Mouse (Mus musculus) adrenal gland, postnatal 14 days (tissue): ENCODE results near the gene Slc35b4. TPM values are rescaled to one million over a fixed set of nuclear protein-coding genes. Genes with fewer than 3 reads are reported as not detected.

Source experiments
- DNase-seq: peaks from one replicate; pipeline ENCODE4 v3.0.0; 2021; ENCODE audit warnings: mixed read lengths
- total RNA-seq: library from RNA; stranded (reverse); gene quantifications from 2 replicates; pipeline ENCODE4 v1.2.3, GENCODE M21; 2021

Slc35b4 gene
- total RNA-seq, 1 experiment from 2014 or later: 24.1 TPM

GRCm38 (mm10) chr6:34171748-34172457 is 5.0 kb downstream of the Slc35b4 start:
- no peak for DNase-seq

GRCm38 (mm10) chr6:34170844-34171494 is 5.9 kb downstream of the Slc35b4 start:
- no peak for DNase-seq

DNA sequence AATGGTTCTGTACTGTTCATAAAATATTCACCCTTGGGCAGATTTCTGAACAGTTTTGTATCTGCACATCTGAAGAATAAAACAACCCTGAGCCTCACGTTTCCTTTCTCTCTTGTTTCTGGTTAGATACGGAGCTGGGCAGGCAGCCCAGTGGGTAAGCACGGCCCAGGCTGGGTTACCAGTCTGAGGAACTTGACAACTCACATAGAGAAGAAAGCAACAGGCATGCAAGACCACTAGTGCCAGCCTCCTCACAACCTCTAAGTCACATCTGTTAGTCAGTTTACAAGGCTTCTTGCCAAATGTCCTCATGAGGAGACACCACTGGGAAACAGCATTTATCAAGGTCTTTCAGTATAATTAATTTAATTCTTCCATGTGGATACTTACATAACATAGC is 8.1 kb downstream of the Slc35b4 start:
- DNase-seq: no peak

DNA sequence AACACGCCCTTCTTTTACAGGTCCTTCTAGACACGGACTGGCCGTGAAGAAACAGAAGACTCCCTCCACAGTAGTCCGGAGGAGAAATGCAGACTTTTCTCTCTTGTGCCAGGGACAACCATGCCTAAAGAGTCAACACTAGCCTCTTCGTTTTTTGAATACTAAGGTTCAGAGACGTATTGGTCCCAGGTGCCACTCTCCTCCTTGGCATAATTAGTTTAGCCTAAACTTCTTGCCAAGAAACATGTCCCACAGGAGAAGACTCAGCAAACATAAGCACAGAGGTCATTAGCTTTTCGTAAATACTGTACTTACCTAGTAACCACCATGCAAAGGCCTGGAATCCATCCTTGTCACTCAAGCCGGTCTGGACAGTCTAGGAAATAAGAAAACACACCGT is 13.9 kb downstream of the Slc35b4 start:
- DNase-seq: no peak

- no peak for DNase-seq
These were observed 14.3 kb downstream of the Slc35b4 start for GRCm38 (mm10) chr6:34162607-34163006.

- no peak for DNase-seq
These were observed 15.4 kb downstream of the Slc35b4 start for GRCm38 (mm10) chr6:34161511-34161910.

DNA sequence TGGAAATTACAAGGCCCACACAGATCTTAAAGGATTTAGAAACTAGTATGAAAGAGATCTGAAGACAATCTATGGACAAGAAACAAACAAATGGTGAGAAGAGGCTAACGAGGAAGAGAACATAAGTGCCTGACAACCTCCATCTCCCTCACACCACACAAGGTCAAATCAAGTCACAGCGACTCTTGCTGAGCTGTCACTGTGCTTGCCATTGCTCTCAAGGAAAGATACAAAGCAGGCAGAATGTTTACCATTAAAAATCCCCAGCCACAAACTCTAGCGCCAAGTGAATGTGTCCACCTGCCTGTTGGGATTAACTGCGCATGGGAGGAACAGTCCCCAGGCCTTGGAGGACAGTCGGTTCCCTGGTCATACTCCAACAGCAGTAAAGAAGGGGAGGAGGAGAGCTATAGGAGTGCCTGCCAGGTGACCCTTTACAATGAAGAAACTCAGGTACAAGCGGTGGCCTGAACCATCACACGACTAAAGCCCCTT is 16.0 kb downstream of the Slc35b4 start:
- no peak for DNase-seq

DNA sequence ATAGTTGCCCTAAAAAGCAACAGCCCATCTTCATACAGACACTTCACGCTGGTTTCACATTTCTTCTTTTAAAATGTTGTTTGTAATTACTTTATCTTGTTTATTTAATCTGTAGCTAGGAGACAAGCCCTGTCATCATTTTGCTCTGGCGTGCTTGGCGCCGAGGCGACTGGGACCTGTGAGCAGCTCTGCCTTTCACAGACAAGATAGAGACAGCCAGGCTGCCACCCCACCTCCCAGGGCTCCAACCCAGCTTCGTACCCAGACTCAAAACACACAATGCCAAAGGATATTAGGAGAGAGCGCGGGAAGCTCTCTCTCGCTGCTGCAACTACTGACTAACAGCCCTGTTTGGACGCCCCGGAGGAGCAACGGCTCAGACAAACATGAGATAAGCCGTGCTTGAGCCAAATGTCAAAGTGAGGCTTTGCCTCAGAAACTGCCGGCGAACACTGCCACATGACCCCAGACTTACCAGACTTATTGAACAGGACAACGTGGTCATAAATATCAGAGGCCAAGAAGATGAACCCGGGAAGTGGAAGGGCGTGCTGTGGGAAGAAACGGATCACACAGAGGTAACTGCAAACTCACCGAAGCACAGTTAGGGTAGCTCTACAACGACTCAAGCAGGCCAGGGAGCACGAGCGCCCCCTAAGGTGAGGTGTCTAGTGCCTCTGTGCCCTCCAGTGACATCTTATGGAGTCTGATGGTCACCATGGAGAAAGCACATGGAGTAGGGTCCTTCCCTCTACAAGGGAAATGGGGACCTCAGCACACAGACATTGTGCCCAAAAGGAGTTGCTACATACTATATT is 16.7 kb downstream of the Slc35b4 start:
- DNase-seq: peak; percentile 36

- no peak for DNase-seq
These were observed 19.8 kb downstream of the Slc35b4 start for GRCm38 (mm10) chr6:34156841-34157748.

- DNase-seq: no peak
These were observed 20.9 kb downstream of the Slc35b4 start for GRCm38 (mm10) chr6:34156057-34156456.

DNA sequence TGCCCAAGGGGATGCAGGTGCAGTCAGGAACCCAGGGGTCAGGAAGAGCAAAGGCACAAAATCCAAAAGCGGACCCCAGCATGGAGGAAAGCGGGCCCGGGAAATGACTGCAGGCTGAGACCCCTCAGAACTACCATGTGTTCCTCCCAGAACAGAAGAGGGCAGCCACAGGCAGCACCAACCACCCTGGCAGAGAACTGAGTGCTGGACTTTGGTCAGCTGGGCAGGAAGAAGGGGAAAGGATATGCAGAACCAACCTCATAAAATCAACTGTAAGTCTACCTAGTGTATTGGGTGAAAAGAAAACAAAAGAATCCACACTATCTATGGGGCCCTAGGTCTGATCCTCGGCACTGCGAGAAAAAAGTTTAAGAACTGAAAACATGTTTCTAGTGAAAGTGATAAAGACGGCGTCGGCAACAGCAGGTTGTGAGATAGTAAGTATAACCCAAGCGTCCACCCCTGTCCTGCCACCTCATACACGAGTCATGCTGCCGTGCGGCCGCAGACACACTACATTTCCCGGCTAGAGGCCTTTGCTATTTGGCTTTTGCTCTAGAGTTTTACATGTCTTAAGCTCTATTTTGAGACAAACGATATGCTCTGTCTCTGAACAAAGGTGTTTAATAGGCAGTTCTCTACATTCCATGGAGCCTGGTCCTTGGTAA is 21.6 kb downstream of the Slc35b4 start:
- DNase-seq: no peak

- DNase-seq: peak; percentile 59
These were observed 22.7 kb downstream of the Slc35b4 start for GRCm38 (mm10) chr6:34154202-34154601.

DNA sequence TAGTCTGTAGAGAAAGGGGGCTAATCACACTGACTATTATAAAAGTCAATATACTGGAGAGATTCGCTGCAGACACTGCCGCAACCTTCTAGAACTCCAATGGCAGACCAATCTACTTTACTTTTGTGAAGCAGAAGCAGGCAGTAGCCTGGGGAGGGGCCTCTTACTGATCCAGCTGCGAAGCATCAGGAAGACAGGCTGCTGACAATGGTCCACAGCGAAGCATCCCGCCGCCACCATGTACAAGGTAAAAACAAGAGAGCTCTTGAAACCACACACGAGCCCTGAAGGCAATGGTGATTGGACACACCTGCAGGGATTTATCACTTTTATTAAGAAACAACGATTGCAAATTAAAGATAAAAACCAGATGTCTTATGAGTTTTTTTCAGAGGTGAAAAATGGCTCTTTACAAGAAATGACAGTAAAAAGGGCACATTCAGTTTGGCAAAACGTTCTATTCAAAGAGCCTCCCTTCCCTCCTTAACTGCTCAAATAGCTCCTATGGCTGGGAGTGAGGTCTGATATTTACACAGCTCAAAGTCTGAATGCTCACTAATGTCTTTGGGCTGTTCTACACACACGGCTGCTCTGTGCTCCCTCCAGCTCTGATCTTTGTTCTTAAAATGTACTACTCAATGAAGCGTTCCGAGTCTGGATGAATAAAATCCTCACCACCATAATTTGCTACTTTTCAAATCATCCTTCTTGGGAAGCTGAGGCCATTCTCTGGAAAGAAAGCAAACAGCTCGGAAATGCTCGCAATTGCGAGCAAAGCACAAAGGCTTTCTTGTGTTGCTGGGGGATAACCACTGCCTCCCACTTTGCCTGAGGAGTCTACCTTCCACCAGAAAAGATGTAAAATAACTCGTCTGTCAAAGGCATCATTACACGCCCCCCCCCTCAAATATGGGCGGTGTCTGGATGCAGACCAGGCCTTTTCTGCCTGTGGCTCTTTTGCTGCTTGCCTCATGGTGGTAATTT is 23.6 kb downstream of the Slc35b4 start:
- DNase-seq: no peak

DNA sequence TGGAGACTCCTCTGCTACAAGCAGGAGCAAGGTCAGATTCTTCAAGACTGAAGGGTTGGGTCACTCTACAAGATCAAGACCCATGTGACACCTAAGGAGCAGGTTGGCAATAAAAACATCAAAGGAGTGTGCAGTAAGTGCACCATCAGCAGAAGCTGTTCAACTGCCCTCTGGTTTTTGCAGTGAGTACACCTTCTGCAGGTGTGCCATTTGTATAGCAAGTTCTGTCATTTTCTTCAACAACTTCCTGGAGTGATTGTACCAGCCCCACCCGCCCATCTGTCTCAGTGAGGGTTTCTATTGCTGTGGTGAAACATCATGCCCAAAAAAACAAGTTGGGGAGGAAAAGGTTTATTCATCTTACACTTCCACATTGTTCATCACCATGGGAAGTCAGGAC is 27.1 kb downstream of the Slc35b4 start:
- DNase-seq: no peak

GRCm38 (mm10) chr6:34149066-34149465 is 27.8 kb downstream of the Slc35b4 start:
- DNase-seq: no peak

DNA sequence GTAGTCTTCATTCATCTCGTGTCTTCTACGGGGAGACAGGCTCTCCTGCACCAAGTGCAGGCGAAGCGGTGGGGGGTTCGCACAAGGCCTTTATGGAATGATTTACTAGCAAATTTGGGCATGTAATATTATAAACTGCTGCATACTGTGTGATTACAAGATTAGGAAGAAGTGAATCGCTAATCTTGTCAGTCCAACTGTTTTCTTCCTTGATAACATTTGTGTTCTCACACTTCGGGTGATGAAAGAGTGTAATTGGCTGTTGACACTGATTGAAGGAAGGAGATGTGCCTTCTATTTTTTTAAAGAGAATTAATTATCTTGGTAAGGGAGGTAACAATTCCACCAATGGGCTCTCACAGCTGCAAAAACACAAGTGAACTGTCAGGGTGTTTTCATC is 28.3 kb downstream of the Slc35b4 start:
- no peak for DNase-seq

GRCm38 (mm10) chr6:34148021-34148420 is 28.9 kb downstream of the Slc35b4 start:
- DNase-seq: no peak

DNA sequence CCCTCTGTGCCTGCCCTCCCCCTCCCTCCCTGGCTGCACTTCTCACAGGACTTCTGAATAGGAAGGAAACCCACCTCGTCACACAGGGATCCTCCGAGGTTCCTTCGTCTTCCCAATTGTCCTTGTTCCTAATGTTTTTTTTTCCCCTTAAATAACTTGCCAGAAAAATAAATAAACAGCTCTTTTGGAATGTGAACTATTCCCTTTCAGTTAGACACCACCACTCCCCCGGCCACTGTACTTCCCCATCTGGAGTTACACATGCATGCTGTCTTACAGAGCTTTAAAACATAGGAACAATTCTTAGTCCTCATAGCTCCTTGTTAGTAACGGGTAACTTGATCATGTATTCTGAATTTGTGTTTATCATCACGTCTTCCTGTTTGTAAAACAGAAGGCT is 30.9 kb downstream of the Slc35b4 start:
- DNase-seq: no peak

DNA sequence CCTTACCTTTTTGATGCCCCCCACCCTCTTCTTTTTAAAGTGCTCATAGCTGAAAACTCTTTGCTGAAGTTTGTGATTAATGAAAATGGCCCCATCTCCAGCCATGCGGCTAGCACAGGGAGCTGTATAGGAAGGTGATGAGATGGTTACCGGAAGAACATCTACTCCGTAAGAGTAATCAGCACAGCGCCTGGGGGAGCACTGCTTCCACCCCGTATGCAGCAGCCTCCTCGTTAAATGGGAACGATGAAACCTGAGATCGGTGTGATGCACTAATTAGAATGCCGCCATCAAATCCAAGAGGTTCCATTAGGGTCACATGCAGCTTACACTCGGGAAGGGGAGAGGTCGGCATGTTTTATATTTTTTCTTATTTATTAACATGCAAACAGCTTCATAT is 34.0 kb downstream of the Slc35b4 start:
- no peak for DNase-seq

- DNase-seq: no peak
These were observed 38.5 kb downstream of the Slc35b4 start for GRCm38 (mm10) chr6:34138366-34138765.
